Mouse (Mus musculus): Measurements from ENCODE around the gene Calcoco2. TPM values are rescaled to one million over a fixed set of nuclear protein-coding genes. Genes with fewer than 3 reads are reported as not detected.
A peak's percentile ranks its signal among the peaks of the same experiment; 100 is the strongest.

Gene Calcoco2
- polyA plus RNA-seq, 1 experiment from 2014 or later, result not detected

GRCm38 (mm10) chr11:96065215-96065911 is 46.4 kb downstream of the Calcoco2 start, which contains the start of gene Ube2z:
Gene Ube2z, minus strand, starts transcription at chr11:96065388.
- ATAC-seq (replicated peaks; ENCODE audit: low FRiP score, low read depth), result peak; percentile 98

DNA sequence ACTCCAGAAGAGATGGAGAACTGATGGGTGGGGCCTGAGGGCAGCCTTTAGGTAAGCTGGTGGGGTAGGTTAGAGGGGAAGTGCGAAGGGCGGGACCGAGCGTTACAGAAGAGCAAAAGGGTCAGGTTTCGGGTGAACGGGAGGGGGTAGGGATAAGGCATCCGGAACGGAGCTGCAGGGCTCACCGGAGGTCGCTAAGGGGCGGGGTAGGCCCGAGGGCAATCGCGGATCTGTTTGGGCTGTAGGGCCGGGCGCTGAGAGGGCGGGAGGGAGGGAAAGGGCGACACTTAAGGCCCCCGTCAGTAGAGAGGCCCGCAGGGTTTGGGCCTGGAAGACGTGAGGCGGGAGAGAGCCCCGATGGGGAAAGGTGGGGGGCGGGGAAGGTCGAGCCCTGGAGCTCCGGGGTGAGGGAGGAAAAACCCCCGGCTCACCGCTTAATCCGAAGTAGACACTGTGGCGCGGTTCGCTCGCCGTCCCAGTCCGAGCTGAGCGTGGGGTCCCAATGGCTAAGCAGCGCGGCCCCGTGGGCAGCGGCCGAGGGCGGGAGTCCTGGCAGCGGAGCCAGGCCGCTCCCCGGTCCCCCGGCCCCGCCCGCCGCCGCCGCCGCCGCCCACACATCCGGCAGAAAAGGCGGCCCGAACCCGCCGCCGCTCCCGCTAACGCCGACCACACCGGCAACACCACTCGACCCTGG is 47.1 kb downstream of the Calcoco2 start:
- H3K9me3 ChIP-seq (replicated peaks; ENCODE audit: low read length), result no peaks in the 10 kb centered on the region
- H3K9ac ChIP-seq (ENCODE audit: low read depth, low read length), result peak overlapping the region; percentile 94
- no peak; the same call in 1 of the 2 replicates for TF ChIP-seq CTCF (IDR thresholded peaks at IDR 0.05; ENCODE audit: low read depth)
- DNase-seq (ENCODE audit: low spot score), result peak; percentile 68
- WGBS, result under 1% methylated on average over 42 of the region's 64 CpGs
- H3K4me3 ChIP-seq (replicated peaks; ENCODE audit: low read depth, low read length), result peak overlapping the region; percentile 86
- H3K36me3 ChIP-seq (ENCODE audit: insufficient read depth, low read length), result peaks cover 8% of the 10 kb centered on the region
- peak; percentile 44 for ATAC-seq (replicated peaks; ENCODE audit: low FRiP score, low read depth)
- H3K4me2 ChIP-seq (ENCODE audit: low read length), result peak overlapping the region; percentile 76
- H3K27me3 ChIP-seq (ENCODE audit: insufficient read depth, low read length), result no peaks in the 10 kb centered on the region
- H3K4me1 ChIP-seq (replicated peaks; ENCODE audit: insufficient read depth, low read length), result no peaks in the 10 kb centered on the region
- H3K27ac ChIP-seq, result peak overlapping the region; percentile 88

More at GRCm38 (mm10) chr11:96065215-96065911, 46.4 kb downstream of the Calcoco2 start, which contains the start of gene Ube2z:
- H3K27ac ChIP-seq, result peak within 1 kb of the TSS; percentile 88
- DNase-seq (ENCODE audit: low spot score), result peak; percentile 97
- 5% methylated on average over 46 of the region's 50 CpGs for WGBS
- no peaks in the 10 kb centered on the region for H3K4me1 ChIP-seq (replicated peaks; ENCODE audit: insufficient read depth, low read length)
- no peaks in the 10 kb centered on the region for H3K9me3 ChIP-seq (replicated peaks; ENCODE audit: low read length)
- H3K4me2 ChIP-seq (ENCODE audit: low read length), result peak within 1 kb of the TSS; percentile 76
- peak within 1 kb of the TSS; percentile 94 for H3K9ac ChIP-seq (ENCODE audit: low read depth, low read length)
- peak within 1 kb of the TSS; percentile 86 for H3K4me3 ChIP-seq (replicated peaks; ENCODE audit: low read depth, low read length)
- peaks cover 6% of the 10 kb centered on the region for H3K36me3 ChIP-seq (ENCODE audit: insufficient read depth, low read length)
- H3K27me3 ChIP-seq (ENCODE audit: insufficient read depth, low read length), result no peaks in the 10 kb centered on the region
- no peak; the same call in 1 of the 2 replicates for TF ChIP-seq CTCF (IDR thresholded peaks at IDR 0.05; ENCODE audit: low read depth)

- no peak for TF ChIP-seq CTCF (IDR thresholded peaks at IDR 0.05; ENCODE audit: low read depth)
- no peak overlapping the region for H3K4me3 ChIP-seq (replicated peaks; ENCODE audit: low read depth, low read length)
- H3K27me3 ChIP-seq (ENCODE audit: insufficient read depth, low read length), result no peaks in the 10 kb centered on the region
- peaks cover 47% of the 10 kb centered on the region for H3K36me3 ChIP-seq (ENCODE audit: insufficient read depth, low read length)
- H3K9me3 ChIP-seq (replicated peaks; ENCODE audit: low read length), result no peaks in the 10 kb centered on the region
- H3K27ac ChIP-seq, result no peak overlapping the region
- H3K4me2 ChIP-seq (ENCODE audit: low read length), result no peak overlapping the region
- H3K4me1 ChIP-seq (replicated peaks; ENCODE audit: insufficient read depth, low read length), result no peaks in the 10 kb centered on the region
- no peak for ATAC-seq (replicated peaks; ENCODE audit: low FRiP score, low read depth)
- no peak for DNase-seq (ENCODE audit: low spot score)
- no peak overlapping the region for H3K9ac ChIP-seq (ENCODE audit: low read depth, low read length)
- WGBS, result 92% methylated on average over 4 of the region's 4 CpGs
These were observed 53.5 kb downstream of the Calcoco2 start for GRCm38 (mm10) chr11:96058309-96058708.

DNA sequence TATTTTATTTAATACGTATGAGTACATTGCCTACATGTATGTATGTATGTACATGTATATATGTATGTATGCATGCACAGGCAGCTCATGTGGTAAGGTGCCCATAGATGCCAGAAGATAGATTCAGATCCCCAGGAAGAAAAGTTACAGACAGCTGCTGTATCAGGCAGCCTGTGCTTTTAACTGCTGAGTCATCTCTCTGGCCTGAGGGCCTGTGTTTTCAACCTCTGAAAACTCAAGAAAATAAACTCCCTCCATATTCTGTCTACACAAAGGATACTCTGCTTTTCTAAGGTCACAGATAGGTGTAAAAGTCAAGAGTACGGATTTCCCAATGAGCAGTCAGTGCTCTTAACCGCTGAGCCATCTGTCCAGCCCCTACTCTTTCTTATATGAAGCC is 60.9 kb downstream of the Calcoco2 start:
- H3K9me3 ChIP-seq (replicated peaks; ENCODE audit: low read length), result no peaks in the 10 kb centered on the region
- peaks cover 58% of the 10 kb centered on the region for H3K36me3 ChIP-seq (ENCODE audit: insufficient read depth, low read length)
- no peaks in the 10 kb centered on the region for H3K27me3 ChIP-seq (ENCODE audit: insufficient read depth, low read length)
- H3K4me1 ChIP-seq (replicated peaks; ENCODE audit: insufficient read depth, low read length), result no peaks in the 10 kb centered on the region
- ATAC-seq (replicated peaks; ENCODE audit: low FRiP score, low read depth), result no peak
- no peak overlapping the region for H3K4me3 ChIP-seq (replicated peaks; ENCODE audit: low read depth, low read length)
- WGBS, result 91% methylated on average over 3 of the region's 3 CpGs
- TF ChIP-seq CTCF (IDR thresholded peaks at IDR 0.05; ENCODE audit: low read depth), result no peak
- no peak overlapping the region for H3K4me2 ChIP-seq (ENCODE audit: low read length)
- no peak overlapping the region for H3K9ac ChIP-seq (ENCODE audit: low read depth, low read length)
- H3K27ac ChIP-seq, result no peak overlapping the region
- no peak for DNase-seq (ENCODE audit: low spot score)

GRCm38 (mm10) chr11:96049939-96050338 is 61.8 kb downstream of the Calcoco2 start:
- Histone ChIP-seq H3K4me3 (replicated peaks; ENCODE audit: low read depth, low read length) (no peak overlapping the region), H3K36me3 (ENCODE audit: insufficient read depth, low read length) (peaks cover 56% of the 10 kb centered on the region), H3K27ac (no peak overlapping the region), H3K9ac (ENCODE audit: low read depth, low read length) (no peak overlapping the region), H3K9me3 (replicated peaks; ENCODE audit: low read length) (no peaks in the 10 kb centered on the region), H3K4me1 (replicated peaks; ENCODE audit: insufficient read depth, low read length) (no peaks in the 10 kb centered on the region), H3K27me3 (ENCODE audit: insufficient read depth, low read length) (no peaks in the 10 kb centered on the region), H3K4me2 (ENCODE audit: low read length) (no peak overlapping the region)
- ATAC-seq (replicated peaks; ENCODE audit: low FRiP score, low read depth) (no peak), DNase-seq (ENCODE audit: low spot score) (no peak)
- WGBS, result 90% methylated on average over 4 of the region's 4 CpGs
- no peak for TF ChIP-seq CTCF (IDR thresholded peaks at IDR 0.05; ENCODE audit: low read depth)

Other genes starting within 250 kb of the Calcoco2 start
- 1.1 and 1.6 TPM in 2 replicates for gene B4galnt2, start 197.1 kb downstream of the Calcoco2 start, polyA plus RNA-seq (2015; fragmentation: Nextera tagmentation; extraction: Ambion mirVana)
- 14.9 and 20.5 TPM in 2 replicates for gene Igf2bp1, start 106.0 kb downstream of the Calcoco2 start, polyA plus RNA-seq (2015; fragmentation: Nextera tagmentation; extraction: Ambion mirVana)
- not detected in 2 replicates for gene Gip, start 87.4 kb downstream of the Calcoco2 start, polyA plus RNA-seq (2015; fragmentation: Nextera tagmentation; extraction: Ambion mirVana)
- 85.8 and 90.6 TPM in 2 replicates for gene Snf8, start 77.1 kb downstream of the Calcoco2 start, polyA plus RNA-seq (2015; fragmentation: Nextera tagmentation; extraction: Ambion mirVana)
- 31.7 and 33.2 TPM in 2 replicates for gene Ube2z, start 46.6 kb downstream of the Calcoco2 start, polyA plus RNA-seq (2015; fragmentation: Nextera tagmentation; extraction: Ambion mirVana)
- 1,356 and 1,385 TPM in 2 replicates for gene Atp5g1, start 36.3 kb downstream of the Calcoco2 start, polyA plus RNA-seq (2015; fragmentation: Nextera tagmentation; extraction: Ambion mirVana)
- 0.04 TPM in 1 of 2 replicates, not detected in the other for gene Ttll6, start 21.8 kb upstream of the Calcoco2 start, polyA plus RNA-seq (2015; fragmentation: Nextera tagmentation; extraction: Ambion mirVana)
- gene Hoxb13, start 82.4 kb upstream of the Calcoco2 start, polyA plus RNA-seq (2015; fragmentation: Nextera tagmentation; extraction: Ambion mirVana), result not detected in 2 replicates
- 22.6 and 23.1 TPM in 2 replicates for gene Hoxb9, start 159.5 kb upstream of the Calcoco2 start, polyA plus RNA-seq (2015; fragmentation: Nextera tagmentation; extraction: Ambion mirVana)
- gene Hoxb8, start 169.9 kb upstream of the Calcoco2 start, polyA plus RNA-seq (2015; fragmentation: Nextera tagmentation; extraction: Ambion mirVana), result 8.7 and 12.2 TPM in 2 replicates
- gene Hoxb7, start 174.7 kb upstream of the Calcoco2 start, polyA plus RNA-seq (2015; fragmentation: Nextera tagmentation; extraction: Ambion mirVana), result 56.1 and 58.9 TPM in 2 replicates
- gene Hoxb6, start 180.5 kb upstream of the Calcoco2 start, polyA plus RNA-seq (2015; fragmentation: Nextera tagmentation; extraction: Ambion mirVana), result 45.0 and 47.8 TPM in 2 replicates
- gene Hoxb5, start 191.4 kb upstream of the Calcoco2 start, polyA plus RNA-seq (2015; fragmentation: Nextera tagmentation; extraction: Ambion mirVana), result 10.2 and 12.9 TPM in 2 replicates
- gene Hoxb4, start 206.3 kb upstream of the Calcoco2 start, polyA plus RNA-seq (2015; fragmentation: Nextera tagmentation; extraction: Ambion mirVana), result 3.6 and 3.8 TPM in 2 replicates
- gene Hoxb3, start 211.4 kb upstream of the Calcoco2 start, polyA plus RNA-seq (2015; fragmentation: Nextera tagmentation; extraction: Ambion mirVana), result 3.9 and 4.2 TPM in 2 replicates
- gene Hoxb2, start 238.6 kb upstream of the Calcoco2 start, polyA plus RNA-seq (2015; fragmentation: Nextera tagmentation; extraction: Ambion mirVana), result 38.0 and 42.3 TPM in 2 replicates

Measured in kidney, postnatal 0 days (tissue).